Mouse (Mus musculus) limb, embryonic 12.5 days (tissue): Measurements from ENCODE around the gene Dnajb5. TPM values are rescaled to one million over a fixed set of nuclear protein-coding genes. Genes with fewer than 3 reads are reported as not detected.

Experiments used
- ATAC-seq: fragments of 200-750 bp; cut with Nextera tagmentation; 2 replicates; pipeline ENCODE4 v1.8.0; 2017; ENCODE audit warnings: low read depth, moderate TSS enrichment; ENCODE audit not compliant: insufficient number of reproducible peaks, insufficient read depth, low FRiP score, low TSS enrichment
- H3K27ac ChIP-seq: fragments of 300-500 bp; sonication (generic); 2 replicates; pipeline ENCODE4 v1.5.1; 2016; ENCODE audit warnings: mild to moderate bottlenecking, moderate library complexity
- H3K27me3 ChIP-seq: fragments of 300-500 bp; sonication (generic); 2 replicates; pipeline ENCODE4 v1.6.1; 2016; ENCODE audit warnings: mild to moderate bottlenecking, moderate library complexity
- H3K36me3 ChIP-seq: fragments of 300-500 bp; sonication (generic); 2 replicates; pipeline ENCODE4 v1.6.1; 2016; ENCODE audit warnings: mild to moderate bottlenecking, moderate library complexity
- H3K4me1 ChIP-seq: fragments of 300-500 bp; sonication (generic); replicated peaks from 2 replicates; pipeline ENCODE4 v1.6.1; 2016
- H3K4me2 ChIP-seq: fragments of 300-500 bp; sonication (generic); 2 replicates; pipeline ENCODE4 v1.6.1; 2016; ENCODE audit warnings: mild to moderate bottlenecking, moderate library complexity
- H3K4me3 ChIP-seq: fragments of 300-500 bp; sonication (generic); replicated peaks from 2 replicates; pipeline ENCODE4 v1.5.1; 2016; ENCODE audit warnings: mild to moderate bottlenecking
- H3K9ac ChIP-seq: fragments of 300-500 bp; sonication (generic); replicated peaks from 2 replicates; pipeline ENCODE4 v1.6.1; 2016; ENCODE audit warnings: mild to moderate bottlenecking, moderate library complexity
- H3K9me3 ChIP-seq: fragments of 300-500 bp; sonication (generic); 2 replicates; pipeline ENCODE4 v1.6.1; 2016; ENCODE audit warnings: mild to moderate bottlenecking, moderate library complexity
- WGBS: fragments of 180-500 bp; shearing (Covaris S2); methylation state at CpG from one replicate; pipeline ENCODE4 v1.1.7; 2016; 5-methylcytosine and 5-hydroxymethylcytosine counted together
- polyA plus RNA-seq: library from polyadenylated mRNA; unstranded; fragments of >200 nt; fragmentation: Nextera tagmentation; extraction: Ambion mirVana; gene quantifications from 2 replicates; pipeline ENCODE4 v1.2.1, GENCODE M21; 2016

Gene Dnajb5
- polyA plus RNA-seq, 1 experiment from 2014 or later: 6.6 TPM

DNA sequence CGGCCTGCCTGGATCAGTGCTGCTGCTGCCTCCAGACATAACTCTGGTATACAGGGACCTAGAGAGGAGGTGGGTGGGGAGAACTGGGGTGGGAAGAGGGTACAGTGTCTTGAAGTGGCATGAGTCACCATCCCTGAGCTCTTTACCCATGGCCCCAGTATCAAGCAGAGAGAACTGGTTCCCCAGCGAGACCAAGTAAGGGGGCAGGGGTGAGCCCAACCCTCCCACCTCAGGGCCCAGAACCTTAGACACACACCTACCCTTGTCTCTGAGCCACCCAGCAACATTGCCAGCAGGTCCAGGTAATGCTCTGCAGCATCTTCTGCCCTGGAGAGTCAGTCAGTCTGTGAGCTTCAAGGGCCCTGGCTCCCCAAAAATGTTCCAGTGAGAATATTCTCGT, 55.3 kb downstream of the Dnajb5 start:
- Histone ChIP-seq H3K9ac (no peak overlapping the region), H3K4me3 (no peak overlapping the region), H3K36me3 (peaks cover 36% of the 10 kb centered on the region), H3K27me3 (no peaks in the 10 kb centered on the region), H3K27ac (no peak overlapping the region), H3K4me2 (no peak overlapping the region), H3K9me3 (no peaks in the 10 kb centered on the region), H3K4me1 (peaks cover 14% of the 10 kb centered on the region)
- WGBS: 92% methylated on average over 3 of the region's 3 CpGs
- ATAC-seq: no peak

- 64% methylated on average over 2 of the region's 2 CpGs for WGBS
- Histone ChIP-seq H3K4me2 (no peak overlapping the region), H3K27me3 (no peaks in the 10 kb centered on the region), H3K27ac (no peak overlapping the region), H3K36me3 (peaks cover 36% of the 10 kb centered on the region), H3K4me3 (no peak overlapping the region), H3K4me1 (peaks cover 16% of the 10 kb centered on the region), H3K9me3 (no peaks in the 10 kb centered on the region), H3K9ac (no peak overlapping the region)
- no peak for ATAC-seq
Observed at GRCm38 (mm10) chr4:43005765-43006164, 56.2 kb downstream of the Dnajb5 start.

Other genes starting within 250 kb of the Dnajb5 start
- not detected in 2 replicates for gene 4930578G10Rik, start 214.3 kb upstream of the Dnajb5 start, polyA plus RNA-seq
- not detected in 2 replicates for gene Ccl19, start 193.2 kb upstream of the Dnajb5 start, polyA plus RNA-seq
- gene Ccl21a, start 175.8 kb upstream of the Dnajb5 start, polyA plus RNA-seq: 3.1 and 4.0 TPM in 2 replicates
- 0.06 TPM in 1 of 2 replicates, not detected in the other for gene Fam205a1, start 95.9 kb upstream of the Dnajb5 start, polyA plus RNA-seq
- gene Gm12394, start 93.0 kb upstream of the Dnajb5 start, polyA plus RNA-seq: 0.09 TPM in 1 of 2 replicates, not detected in the other
- gene Fam205c, start 75.6 kb upstream of the Dnajb5 start, polyA plus RNA-seq: 0.35 TPM in 1 of 2 replicates, not detected in the other
- 0.14 and 0.31 TPM in 2 replicates for gene Phf24, start 33.2 kb upstream of the Dnajb5 start, polyA plus RNA-seq
- 0.46 and 0.78 TPM in 2 replicates for gene 1700022I11Rik, start 19.8 kb downstream of the Dnajb5 start, polyA plus RNA-seq
- 656 and 692 TPM in 2 replicates for gene Vcp, start 50.7 kb downstream of the Dnajb5 start, polyA plus RNA-seq
- 18.4 and 20.6 TPM in 2 replicates for gene Fancg, start 60.7 kb downstream of the Dnajb5 start, polyA plus RNA-seq
- gene Pigo, start 76.0 kb downstream of the Dnajb5 start, polyA plus RNA-seq: 27.0 and 30.3 TPM in 2 replicates
- gene Stoml2, start 81.9 kb downstream of the Dnajb5 start, polyA plus RNA-seq: 344 and 353 TPM in 2 replicates
- gene Fam214b, start 96.4 kb downstream of the Dnajb5 start, polyA plus RNA-seq: 12.1 and 13.4 TPM in 2 replicates
- gene Unc13b, start 109.1 kb downstream of the Dnajb5 start, polyA plus RNA-seq: 3.5 and 4.0 TPM in 2 replicates